Mouse (Mus musculus) cerebellum, adult 11 months (tissue): ENCODE measurements around the gene Sarnp.

Source experiments
- DNase-seq: peaks from one replicate; pipeline ENCODE4 v3.0.0; 2022

Gene Sarnp

GRCm38 (mm10) chr10:128817033-128817432 lies at the start of gene Sarnp:
Sarnp (plus strand) TSS chr10:128817333.
- no peak for DNase-seq

- no peak for DNase-seq
Measured at GRCm38 (mm10) chr10:128772895-128773294, 44.2 kb upstream of the Sarnp start.

DNA sequence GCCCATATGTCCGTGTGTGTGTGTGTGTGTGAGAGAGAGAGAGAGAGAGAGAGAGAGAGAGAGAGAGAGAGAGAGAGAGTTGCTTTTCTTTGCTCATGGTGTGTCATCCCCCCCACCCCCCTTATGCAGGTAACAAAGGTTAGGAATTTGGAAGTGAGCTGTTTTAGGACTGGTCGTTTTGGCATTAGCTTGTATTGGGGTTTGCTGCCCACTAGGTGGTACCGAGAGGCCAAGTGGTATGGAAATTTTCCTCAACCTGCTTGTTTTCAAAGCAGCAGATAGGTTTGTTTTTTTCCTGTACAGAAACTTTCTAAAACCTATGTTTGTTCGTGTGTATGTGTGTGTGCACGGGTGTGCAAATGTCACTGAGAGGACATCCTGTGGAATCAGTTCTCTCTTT lies 43.4 kb upstream of the Sarnp start:
- no peak for DNase-seq

GRCm38 (mm10) chr10:128778441-128778840 lies 38.7 kb upstream of the Sarnp start:
- DNase-seq, result no peak

DNA sequence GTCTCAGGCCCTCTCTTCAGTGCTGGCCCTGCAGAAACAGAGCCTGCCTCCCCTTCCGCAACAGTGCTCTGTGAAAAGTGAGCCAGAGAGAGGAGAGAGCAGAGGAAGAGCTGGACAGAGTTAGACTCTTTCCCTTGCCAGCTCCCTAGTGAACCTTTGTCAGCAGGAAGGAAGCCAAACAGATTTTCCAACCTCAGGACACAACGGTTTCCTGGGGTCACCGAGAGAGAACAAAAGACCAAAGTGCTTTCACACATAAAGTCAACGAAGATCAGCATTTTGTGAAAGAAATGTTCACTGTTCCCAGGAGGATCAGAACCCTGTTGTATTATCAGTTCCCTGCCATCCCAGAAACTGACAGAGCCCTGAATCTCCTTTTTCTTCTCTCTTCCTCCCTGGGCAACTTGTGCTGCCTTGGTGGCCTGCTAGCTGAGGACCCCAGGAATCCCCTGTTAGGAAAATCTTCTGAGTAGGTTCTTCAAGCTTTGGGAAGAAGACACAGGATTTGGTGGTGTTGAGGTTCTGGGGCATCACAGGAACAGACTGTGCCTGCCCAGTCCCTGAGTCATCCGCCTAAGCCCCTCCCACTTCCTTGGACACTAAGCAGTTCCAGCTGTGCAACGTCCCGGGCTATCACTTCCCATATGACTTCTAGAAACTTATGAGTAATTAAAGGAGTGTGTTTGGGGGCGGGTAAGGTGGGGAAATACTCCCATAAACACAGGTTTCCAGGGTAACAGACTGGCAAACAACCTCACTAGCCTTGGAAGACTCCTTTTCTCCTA lies 37.9 kb upstream of the Sarnp start:
- DNase-seq, result no peak

- DNase-seq, result no peak
Measured at GRCm38 (mm10) chr10:128780200-128780599, 36.9 kb upstream of the Sarnp start.

DNA sequence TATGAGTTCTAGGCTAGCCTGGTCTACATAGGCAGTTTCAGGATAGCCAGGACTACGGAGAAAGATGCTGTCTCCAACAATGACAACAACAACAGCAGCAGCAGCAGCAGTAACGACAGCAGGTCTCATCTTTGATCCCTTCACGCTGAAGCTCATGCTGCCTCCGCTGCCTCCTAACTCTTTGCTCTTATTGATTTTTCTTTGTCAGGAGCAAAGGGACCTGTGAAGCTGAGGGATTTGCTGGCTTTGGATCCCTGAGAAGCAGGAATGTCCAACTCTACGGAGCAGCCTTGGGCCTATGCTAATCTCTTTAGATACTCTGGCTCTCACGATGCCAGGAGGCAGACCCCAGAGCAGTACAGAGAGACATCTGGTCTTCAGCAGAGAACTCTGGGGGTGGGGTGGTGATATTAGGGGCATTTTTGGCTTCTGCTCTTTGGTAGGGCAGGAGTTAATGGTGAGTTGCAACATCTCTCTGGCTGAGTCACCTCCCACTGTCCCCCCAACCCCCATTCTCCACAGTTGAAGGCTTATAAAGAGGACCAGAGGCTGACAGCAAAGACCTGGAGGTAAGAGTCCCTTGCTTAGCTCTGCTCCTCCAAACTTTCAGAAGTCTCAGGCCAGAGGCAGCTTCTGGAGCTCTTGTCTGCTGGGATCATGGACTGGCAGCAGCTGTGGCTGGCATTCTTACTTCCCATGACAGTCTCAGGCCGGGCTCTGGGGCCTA lies 26.6 kb upstream of the Sarnp start, which contains the start of gene Mmp19:
Gene Mmp19, plus strand, starts transcription at position 513 of the 727 bp plus-strand sequence.
- DNase-seq, result no peak

DNA sequence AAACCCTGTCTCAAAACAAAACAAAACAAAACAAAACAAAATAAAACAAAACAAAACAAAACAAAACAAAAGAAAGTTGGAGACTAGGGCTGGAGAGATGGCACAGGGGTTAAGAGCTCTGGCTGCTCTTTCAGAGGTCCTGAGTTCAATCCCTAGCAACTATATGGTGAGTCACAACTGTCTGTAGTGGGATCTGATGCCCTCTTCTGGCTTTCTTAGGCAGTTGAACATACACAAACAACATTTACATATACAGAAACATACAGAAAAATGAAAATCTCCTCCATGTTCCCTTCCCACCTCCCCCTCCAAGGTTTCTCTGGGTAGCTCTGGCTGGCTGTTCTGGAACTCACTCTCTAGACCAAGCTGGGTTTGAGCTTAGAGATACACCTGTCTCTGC lies 25.1 kb upstream of the Sarnp start:
- DNase-seq, result no peak

- DNase-seq, result no peak
Measured at GRCm38 (mm10) chr10:128793258-128793657, 23.9 kb upstream of the Sarnp start.

GRCm38 (mm10) chr10:128794391-128794790 lies 22.7 kb upstream of the Sarnp start:
- DNase-seq, result no peak

DNA sequence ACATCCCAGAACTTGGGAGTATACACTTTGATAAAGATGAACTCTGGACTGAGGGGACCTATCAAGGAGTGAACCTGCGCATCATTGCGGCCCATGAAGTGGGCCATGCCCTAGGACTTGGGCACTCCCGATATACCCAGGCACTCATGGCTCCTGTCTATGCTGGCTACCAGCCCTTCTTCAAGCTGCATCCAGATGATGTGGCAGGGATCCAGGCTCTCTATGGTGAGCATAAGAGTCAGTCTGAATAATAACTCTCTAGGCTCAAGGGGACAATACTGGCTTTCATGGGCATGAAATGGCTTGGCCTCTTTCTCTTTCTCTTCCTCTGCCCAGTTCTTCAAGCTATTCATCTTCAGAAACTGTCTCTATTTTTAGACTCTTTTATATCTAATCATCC lies 21.6 kb upstream of the Sarnp start:
- no peak for DNase-seq

DNA sequence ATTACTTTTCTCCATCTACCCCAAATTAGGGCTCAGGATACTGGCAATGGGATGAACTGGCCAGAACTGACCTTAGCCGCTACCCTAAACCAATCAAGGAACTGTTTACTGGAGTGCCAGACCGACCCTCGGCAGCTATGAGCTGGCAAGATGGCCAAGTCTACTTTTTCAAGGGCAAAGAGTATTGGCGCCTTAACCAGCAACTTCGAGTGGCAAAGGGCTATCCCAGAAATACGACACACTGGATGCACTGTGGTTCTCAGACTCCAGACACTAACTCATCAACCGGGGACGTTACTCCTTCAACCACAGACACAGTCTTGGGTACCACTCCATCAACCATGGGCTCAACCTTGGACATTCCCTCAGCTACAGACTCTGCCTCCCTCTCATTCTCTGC lies 18.5 kb upstream of the Sarnp start:
- no peak for DNase-seq

GRCm38 (mm10) chr10:128801981-128802495 lies 15.1 kb upstream of the Sarnp start:
- no peak for DNase-seq

- no peak for DNase-seq
Measured at GRCm38 (mm10) chr10:128802956-128803355, 14.2 kb upstream of the Sarnp start.

DNA sequence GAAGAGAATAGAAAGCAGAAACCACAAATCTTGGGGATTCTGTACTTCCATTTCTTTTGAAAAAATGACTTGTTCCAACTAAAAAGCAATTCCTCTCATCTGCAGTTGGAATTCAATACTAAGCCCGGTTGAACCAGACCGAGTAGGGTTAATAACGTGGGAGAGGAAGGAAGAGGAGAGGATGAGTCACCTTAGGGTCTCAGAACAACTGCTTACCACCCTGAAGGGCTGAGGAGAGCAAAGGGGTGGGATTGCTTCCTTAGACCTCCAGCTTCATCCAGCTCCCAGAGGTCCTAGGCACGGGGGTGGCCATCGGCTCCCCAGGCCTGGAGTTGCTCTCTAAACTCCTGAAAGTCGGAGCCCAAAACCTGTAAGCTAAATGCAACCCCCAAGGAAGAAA lies 13.8 kb upstream of the Sarnp start:
- DNase-seq, result no peak

DNA sequence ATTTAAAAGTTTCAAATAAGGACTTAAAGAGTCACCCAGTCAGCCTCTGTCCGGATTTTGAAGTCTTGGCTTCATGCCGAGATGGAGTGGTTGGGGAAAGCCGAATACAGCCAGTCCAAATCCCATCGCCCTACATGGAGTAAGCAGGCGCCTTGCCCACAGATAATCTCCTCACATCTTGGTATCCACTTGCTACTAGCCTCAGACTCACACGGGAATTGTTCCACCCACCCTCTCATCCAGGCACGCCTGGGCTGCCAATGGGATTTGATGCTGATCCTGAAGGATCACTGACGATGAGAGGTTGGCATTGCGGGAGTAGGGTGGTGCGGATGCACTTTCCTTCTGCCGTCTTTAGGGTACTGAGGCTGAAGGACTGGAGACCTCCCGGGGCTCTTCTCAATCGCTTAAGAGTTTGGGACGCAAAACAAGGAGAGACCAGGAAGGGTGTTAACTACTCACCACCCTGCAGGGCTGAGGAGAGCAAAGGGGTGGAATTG lies 13.3 kb upstream of the Sarnp start, which contains the start of gene Dnajc14:
Gene Dnajc14, plus strand, starts transcription at position 292 of the 500 bp plus-strand sequence.
- DNase-seq, result peak; percentile 60

- DNase-seq, result peak; percentile 65
Measured at GRCm38 (mm10) chr10:128804271-128805091, 12.7 kb upstream of the Sarnp start, which contains the start of gene Tmem198b. Tmem198b (minus strand) TSS chr10:128804370.

DNA sequence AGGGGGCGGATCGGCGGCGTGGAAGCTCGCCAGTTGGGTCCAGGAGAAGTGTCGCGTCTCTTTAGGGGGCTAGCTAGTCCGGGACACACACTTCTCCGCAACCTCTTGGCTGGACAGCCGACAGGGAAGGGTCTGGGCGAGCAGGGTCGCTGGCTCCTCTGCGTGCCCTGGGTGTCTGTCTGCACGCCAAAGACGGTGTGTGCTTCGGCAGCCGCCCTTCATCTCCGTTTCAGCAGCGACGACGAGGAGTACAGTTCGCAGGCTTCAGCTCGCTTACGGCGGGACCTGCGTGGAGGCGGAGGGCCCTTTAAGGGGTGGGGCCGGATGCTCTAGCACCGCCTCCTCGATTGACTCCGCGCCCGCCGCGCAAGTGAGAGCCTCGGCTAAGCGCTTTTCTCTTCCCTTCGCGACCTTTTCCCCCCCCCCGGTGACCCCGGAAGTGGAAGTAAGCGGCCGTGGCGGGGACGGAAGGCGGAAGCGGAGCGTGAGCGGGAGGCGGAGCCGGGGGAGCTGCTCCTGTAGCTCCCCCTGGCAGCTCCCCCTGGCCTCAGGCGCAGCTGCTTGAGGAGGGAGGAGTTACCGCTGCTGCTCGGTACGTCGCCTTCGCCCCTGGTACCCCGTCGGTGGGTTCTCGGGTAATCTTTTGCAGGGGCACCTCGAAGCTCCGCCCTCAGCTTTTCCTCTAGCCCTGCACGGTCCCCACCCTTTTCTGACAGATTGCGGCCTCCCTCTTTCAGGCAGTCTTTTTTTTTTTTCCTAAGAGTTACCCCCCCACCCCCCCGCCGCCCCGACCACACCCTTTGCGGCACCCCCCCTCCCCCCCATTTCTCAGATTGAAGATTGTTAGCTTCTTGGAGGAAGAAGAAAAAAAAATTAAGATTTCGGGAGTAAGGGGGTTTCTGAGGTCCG lies 11.8 kb upstream of the Sarnp start:
- peak; percentile 93 for DNase-seq

GRCm38 (mm10) chr10:128806086-128806485 lies 11.0 kb upstream of the Sarnp start:
- no peak for DNase-seq

DNA sequence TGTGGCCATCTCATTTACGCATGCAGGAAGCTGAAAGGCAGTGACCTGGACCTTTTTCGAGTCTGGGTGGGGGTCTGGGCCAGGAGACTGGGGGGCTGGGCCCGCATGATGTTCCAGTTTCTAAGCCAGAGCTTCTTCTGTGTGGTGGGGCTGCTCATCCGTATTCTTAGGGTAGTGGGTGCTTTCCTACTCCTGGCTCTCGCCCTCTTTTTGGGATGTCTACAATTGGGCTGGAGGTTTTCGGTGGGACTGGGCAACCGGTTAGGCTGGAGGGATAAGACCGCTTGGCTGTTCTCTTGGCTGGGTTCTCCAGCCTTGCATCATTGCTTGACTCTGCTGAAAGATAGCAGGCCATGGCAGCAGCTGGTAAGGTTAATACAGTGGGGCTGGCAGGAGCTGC lies 10.1 kb upstream of the Sarnp start:
- DNase-seq, result no peak

DNA sequence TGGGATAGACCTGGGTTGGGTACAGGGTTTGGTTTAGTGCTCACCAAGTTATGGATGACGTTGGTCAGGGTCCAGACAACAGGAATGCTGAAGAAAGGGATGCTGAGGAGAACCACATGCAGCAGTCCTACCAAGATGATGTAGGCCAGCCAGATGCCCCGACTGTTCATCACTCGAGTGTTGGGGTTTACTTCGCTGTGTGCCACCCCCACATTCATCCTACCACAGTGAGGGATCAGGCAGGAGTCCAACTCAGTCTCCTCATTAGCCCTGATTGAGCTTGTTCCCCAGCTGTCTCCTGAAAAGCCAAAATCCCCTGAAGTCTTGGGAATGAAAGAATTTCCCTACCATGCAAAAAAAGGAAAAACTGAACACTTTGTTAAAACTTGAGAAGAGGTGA lies 3.1 kb downstream of the Sarnp start:
- DNase-seq, result no peak
